Mouse (Mus musculus) olfactory bulb, adult 2 months (tissue): ENCODE results near the gene Rab21. TPM values are rescaled to one million over a fixed set of nuclear protein-coding genes. Genes with fewer than 3 reads are reported as not detected.

Experiments used
- H3K27ac ChIP-seq: fragments of 200-500 bp; 2 replicates; pipeline ENCODE4 v1.5.1; 2012; ENCODE audit warnings: low read depth, low read length; ENCODE audit not compliant: insufficient read depth
- H3K4me1 ChIP-seq: fragments of 200-500 bp; 2 replicates; pipeline ENCODE4 v1.6.1; 2012; ENCODE audit warnings: low read length; ENCODE audit not compliant: control insufficient read depth, insufficient read depth
- H3K4me3 ChIP-seq: fragments of 200-500 bp; 2 replicates; pipeline ENCODE4 v1.5.1; 2012; ENCODE audit warnings: mild to moderate bottlenecking, low read depth, low read length, moderate library complexity; ENCODE audit not compliant: insufficient read depth
- CTCF ChIP-seq: fragments of 200-500 bp; IDR thresholded peaks from 2 replicates; pipeline ENCODE4 v1.5.1; 2012; ENCODE audit warnings: low read depth, mild to moderate bottlenecking, low read length, moderate library complexity; ENCODE audit not compliant: insufficient read depth
- POLR2A ChIP-seq: fragments of 200-500 bp; IDR thresholded peaks from 2 replicates; pipeline ENCODE4 v1.6.1; 2012; ENCODE audit warnings: mild to moderate bottlenecking, low read depth, low read length, moderate library complexity; ENCODE audit not compliant: insufficient read depth
- WGBS: fragments of 180-500 bp; shearing (Covaris S2); methylation state at CpG from one replicate; pipeline ENCODE4 v1.1.7; 2018; 5-methylcytosine and 5-hydroxymethylcytosine counted together
- polyA plus RNA-seq: library from polyadenylated mRNA; stranded (reverse); fragments of >200 nt; gene quantifications from 2 replicates; pipeline ENCODE4 v1.2.4, GENCODE M21; 2012; ENCODE audit warnings: low replicate concordance; ENCODE audit not compliant: missing spikeins, insufficient read depth, insufficient read length

The Rab21 gene
- polyA plus RNA-seq, 1 experiment = 184 TPM

GRCm38 (mm10) chr10:115250235-115251087, 64.9 kb downstream of the Rab21 start:
- 26% methylated on average over 37 of the region's 38 CpGs for WGBS
- H3K27ac ChIP-seq = no peak overlapping the region

GRCm38 (mm10) chr10:115248041-115248440, 67.4 kb downstream of the Rab21 start:
- H3K4me1 ChIP-seq = peaks cover 13% of the 10 kb centered on the region
- no peak overlapping the region for H3K4me3 ChIP-seq
- TF ChIP-seq CTCF (no peak), POLR2A (no peak)
- no peak overlapping the region for H3K27ac ChIP-seq
- WGBS = 25% methylated on average over 7 of the region's 7 CpGs

More at GRCm38 (mm10) chr10:115250235-115251087, 64.9 kb downstream of the Rab21 start:
- peak overlapping the region; percentile 98 for H3K4me3 ChIP-seq
- TF ChIP-seq CTCF (no peak), POLR2A (no peak)
- H3K4me1 ChIP-seq = peaks cover 13% of the 10 kb centered on the region

DNA sequence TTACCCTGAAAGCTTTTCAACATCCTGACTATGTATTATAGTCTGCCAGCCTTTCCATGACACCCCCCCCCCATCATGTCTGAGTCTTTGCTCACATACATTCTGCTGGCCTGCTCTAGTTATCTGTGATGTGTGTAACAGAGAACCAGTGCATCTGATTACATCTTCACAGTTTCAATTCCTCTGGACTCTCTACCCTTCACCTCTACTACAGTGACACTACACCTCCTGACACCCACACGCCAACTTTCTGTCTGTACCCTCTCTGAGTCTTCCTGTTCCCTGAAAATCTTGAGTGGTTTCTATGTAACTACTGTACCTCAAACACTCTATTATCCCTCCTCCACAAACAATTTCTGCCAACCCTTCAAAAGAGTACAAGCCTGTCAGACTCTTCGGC, 69.9 kb downstream of the Rab21 start:
- Histone ChIP-seq H3K27ac (no peak overlapping the region), H3K4me1 (peaks cover 13% of the 10 kb centered on the region), H3K4me3 (no peak overlapping the region)
- TF ChIP-seq POLR2A (no peak), CTCF (no peak)
- 68% methylated on average over 2 of the region's 2 CpGs for WGBS

DNA sequence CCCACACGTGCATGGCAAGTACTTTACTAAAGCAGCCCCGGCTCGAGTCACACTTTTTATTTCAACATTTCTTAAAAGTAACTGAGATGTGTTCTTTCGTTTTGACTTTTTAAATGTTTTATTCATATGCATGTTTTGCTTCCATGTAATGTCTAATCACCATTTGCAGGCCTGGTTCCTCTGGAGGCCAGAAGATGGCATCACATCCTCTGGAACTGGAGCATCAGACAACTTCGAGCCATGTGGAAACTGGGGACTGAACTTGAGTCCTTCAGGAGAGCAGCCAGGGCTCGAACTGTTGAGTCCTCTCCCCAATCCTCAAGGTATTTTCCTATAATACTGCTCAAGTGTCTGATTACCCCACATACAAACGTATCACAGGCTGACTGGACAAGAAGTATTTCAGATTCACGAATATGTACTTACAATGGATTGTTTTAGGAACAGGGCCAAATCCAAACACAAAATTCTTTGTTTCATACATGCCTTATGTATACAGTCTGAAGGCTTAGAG, 74.3 kb downstream of the Rab21 start:
- TF ChIP-seq CTCF (no peak), POLR2A (no peak)
- Histone ChIP-seq H3K27ac (no peak overlapping the region), H3K4me3 (no peak overlapping the region), H3K4me1 (peaks cover 1% of the 10 kb centered on the region; the same call in 1 of the 2 replicates)
- 67% methylated on average over 8 of the region's 8 CpGs for WGBS

DNA sequence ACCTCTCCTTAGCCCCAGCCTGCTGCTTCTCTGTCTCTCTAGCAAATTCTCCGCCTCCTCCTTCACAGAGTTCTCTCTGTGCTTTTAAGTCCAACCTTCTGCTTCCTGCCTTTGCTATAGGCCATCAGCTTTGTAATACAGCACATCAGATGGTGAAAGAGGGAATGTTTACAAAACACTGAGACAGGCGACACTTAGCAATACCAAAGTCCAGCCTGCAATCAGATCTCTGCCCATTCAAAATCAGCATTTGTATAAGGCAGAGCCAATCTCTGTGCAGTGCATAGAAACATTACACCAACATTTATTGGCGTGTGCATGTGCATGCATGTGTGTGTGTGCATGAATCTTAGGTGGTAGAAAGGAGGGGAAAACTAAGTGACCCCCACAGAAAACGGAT, 77.5 kb downstream of the Rab21 start:
- 92% methylated on average over 4 of the region's 4 CpGs for WGBS
- H3K4me1 ChIP-seq = no peaks in the 10 kb centered on the region
- no peak overlapping the region for H3K27ac ChIP-seq
- no peak for TF ChIP-seq POLR2A
- TF ChIP-seq CTCF = no peak
- no peak overlapping the region for H3K4me3 ChIP-seq

Other genes starting within 250 kb of the Rab21 start
- gene Tph2, start 130.6 kb downstream of the Rab21 start, polyA plus RNA-seq = not detected in 2 replicates
- not detected in 2 replicates for gene Tbc1d15, start 64.1 kb downstream of the Rab21 start, polyA plus RNA-seq
- not detected in 2 replicates for gene Tmem19, start 46.9 kb upstream of the Rab21 start, polyA plus RNA-seq
- gene Thap2, start 68.8 kb upstream of the Rab21 start, polyA plus RNA-seq = not detected in 2 replicates
- gene Zfc3h1, start 69.4 kb upstream of the Rab21 start, polyA plus RNA-seq = not detected in 2 replicates